Mouse (Mus musculus): ENCODE data around the gene Gm48552.
A peak's percentile ranks its signal among the peaks of the same experiment; 100 is the strongest.

The Gm48552 gene

GRCm38 (mm10) chr10:81389373-81389772, 568 bp downstream of the Gm48552 start:
- DNase-seq: peak; percentile 57

DNA sequence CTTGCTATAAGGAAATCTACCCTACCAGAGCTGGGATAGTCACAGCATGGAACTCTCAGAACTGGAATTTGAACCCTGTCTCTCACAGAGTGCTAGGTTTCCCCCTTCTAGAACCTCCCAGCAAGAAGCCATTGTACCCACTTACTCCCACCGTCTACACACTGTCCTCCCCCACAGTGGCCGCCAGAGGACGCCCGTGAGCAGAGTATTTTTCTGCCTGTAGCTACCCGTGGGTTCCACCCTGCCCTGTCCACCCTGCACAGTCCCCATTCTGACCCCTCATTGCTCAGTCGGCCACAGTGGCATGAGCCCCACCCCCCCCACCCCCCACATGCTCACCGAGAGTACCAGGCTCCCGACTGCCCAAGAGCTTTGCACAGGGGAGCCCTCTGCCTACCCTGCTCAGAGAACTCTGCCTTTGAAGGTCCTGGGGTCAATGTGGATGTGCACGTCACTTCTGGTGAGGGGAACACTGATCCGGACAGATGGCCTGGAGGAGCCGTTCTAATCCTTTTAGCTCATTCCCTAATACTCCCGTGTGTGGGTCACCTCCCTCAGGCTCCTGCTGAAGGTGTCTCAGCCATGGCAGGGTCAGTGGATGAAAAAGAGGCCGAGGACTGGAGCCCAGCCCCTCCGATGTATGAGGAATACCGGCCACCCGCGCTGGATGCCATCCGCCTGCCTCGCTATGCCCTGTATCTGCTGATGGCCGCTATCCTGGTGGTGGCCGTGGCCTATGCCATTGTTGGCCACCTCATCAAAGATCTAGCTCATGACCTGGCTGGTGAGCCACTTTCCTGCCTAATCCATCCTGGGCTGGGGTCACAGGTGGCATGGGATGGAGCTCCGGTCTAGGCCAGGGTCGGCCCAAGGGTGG, 1.2 kb downstream of the Gm48552 start:
- DNase-seq: peak; percentile 79

DNA sequence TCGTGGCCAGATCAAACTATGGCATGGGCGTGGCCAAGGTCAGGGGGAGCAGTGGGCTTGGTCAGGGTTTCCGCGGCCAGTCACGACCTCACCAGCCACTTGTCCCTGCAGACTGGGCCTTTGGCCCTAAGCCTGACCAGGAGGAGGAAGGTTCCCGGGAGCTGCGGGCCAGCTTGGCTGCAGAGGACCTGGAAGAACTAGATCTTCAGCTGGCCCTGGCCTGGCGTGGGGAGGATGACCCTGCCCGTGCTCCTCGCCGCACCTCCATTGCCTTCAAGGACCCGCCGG, 1.8 kb downstream of the Gm48552 start:
- DNase-seq: no peak

GRCm38 (mm10) chr10:81392270-81392669, 3.5 kb downstream of the Gm48552 start:
- DNase-seq: no peak

- no peak for DNase-seq
These were observed 4.0 kb downstream of the Gm48552 start, which contains the start of gene Smim24 for GRCm38 (mm10) chr10:81392781-81393185. Gene Smim24 (plus strand): TSS chr10:81393051.

- DNase-seq: no peak
These were observed 4.8 kb downstream of the Gm48552 start for GRCm38 (mm10) chr10:81393456-81394063.

- peak; percentile 86 for DNase-seq
These were observed 6.3 kb downstream of the Gm48552 start for GRCm38 (mm10) chr10:81395127-81395526.

GRCm38 (mm10) chr10:81395865-81396264, 7.1 kb downstream of the Gm48552 start:
- no peak for DNase-seq

GRCm38 (mm10) chr10:81396749-81397148, 7.9 kb downstream of the Gm48552 start:
- DNase-seq: no peak

DNA sequence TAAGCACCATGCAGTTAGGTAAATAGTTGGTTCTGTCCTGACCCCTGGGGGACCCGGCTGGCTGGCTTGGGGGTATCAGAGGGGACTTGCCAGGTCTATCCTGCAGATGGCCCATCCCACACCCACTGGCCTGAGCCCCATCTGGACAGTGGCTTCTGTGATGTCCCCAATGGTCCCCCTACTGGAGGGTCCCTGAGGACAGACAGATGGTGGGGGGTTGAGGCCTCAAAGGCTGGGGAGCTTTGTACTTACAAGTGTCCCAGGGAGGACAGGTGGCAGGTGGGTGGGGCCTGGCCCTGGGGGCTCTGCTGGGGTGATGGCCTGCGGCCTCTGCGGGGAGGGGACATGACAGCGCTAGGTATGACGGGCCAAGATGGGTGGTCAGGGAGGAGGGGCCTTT, 10.5 kb downstream of the Gm48552 start:
- no peak for DNase-seq

DNA sequence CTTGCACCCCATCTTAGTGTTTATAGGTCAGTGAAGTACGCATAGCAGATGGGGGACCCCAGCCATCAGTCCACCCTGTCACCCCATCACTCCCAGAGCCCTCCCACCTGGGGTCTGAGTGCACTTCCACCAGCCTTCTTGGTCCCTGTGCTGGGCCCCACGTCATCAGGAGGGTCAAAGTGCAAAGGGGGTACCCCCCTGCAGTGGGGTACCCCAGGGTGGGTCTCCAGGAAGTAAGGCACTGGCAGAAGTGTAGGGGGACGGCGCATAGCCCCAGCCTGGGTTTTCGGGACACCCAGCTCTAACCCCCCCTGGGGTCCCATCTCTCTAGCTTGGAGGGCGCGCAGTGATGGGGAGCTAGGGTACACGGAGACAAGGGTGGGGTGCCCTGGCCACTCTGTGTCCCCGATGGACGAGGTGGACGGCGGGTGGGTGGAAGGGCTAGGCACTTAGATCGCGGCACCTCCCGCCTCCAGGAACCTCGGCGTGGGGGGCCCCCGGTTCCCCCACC, 11.0 kb downstream of the Gm48552 start:
- no peak for DNase-seq

DNA sequence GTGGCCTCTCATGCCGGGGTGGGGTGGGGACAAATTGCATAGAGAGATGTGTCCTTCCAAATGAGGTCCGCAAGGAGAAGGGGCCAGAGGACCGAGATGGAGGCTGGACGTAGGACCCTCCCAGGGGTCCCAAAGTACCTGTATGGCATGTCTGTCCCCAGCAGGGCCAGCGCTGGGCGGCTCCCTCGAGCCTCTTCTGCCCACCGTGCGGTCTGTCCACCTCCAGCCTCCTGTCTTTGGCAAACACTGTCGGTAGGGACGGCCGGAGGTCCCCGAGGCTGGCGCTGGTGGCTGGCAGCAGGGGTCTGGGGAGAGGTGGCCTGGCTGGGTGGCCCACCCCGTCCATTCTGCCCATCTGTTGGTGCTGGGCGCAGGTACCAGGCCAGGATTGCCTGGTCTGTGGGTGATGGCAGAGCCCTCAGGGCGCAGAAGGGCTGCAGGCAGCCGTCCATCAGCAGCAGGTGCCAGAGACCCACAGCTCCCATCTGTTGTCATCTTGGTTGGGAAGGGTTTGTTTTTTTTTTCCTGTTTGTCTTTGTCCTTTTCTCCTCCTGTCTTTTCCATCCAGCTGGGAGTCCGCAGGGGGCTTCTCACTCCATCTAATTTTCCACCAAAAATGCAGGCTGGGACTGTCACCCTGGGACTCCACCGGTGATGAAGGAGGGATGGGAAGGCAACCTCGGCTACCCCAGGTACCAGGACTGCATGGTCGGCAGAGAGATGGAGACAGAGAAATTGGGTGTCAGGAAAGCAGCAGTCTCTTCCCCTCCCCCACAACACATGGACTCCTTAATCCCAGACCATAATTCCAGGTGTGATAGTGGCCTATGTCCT, 11.8 kb downstream of the Gm48552 start:
- DNase-seq: no peak

GRCm38 (mm10) chr10:81401205-81401520, 12.4 kb downstream of the Gm48552 start:
- no peak for DNase-seq

- DNase-seq: peak; percentile 90
These were observed 12.9 kb downstream of the Gm48552 start for GRCm38 (mm10) chr10:81401521-81402226.

GRCm38 (mm10) chr10:81402227-81402765, 13.5 kb downstream of the Gm48552 start:
- DNase-seq: no peak

DNA sequence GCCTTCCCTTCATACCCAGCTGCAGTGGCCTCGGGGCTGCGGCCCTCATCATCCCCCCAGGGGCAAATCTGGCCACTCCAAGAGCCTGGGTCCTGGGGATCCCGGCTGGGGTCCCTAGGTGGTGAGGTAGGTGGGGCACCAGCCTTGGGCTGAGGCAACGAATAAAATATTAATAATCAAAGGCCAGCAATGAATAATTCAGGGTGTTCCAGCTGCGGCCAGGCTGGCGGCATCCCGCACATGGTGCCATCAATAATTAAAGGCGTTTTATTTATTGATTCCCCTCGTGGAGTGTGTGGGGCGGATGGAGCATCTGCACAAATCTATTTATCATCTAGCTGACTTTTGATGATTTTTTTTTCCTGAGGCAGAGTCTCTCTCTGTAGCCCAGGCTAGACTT, 14.7 kb downstream of the Gm48552 start:
- no peak for DNase-seq

GRCm38 (mm10) chr10:81404082-81404481, 15.3 kb downstream of the Gm48552 start:
- no peak for DNase-seq

DNA sequence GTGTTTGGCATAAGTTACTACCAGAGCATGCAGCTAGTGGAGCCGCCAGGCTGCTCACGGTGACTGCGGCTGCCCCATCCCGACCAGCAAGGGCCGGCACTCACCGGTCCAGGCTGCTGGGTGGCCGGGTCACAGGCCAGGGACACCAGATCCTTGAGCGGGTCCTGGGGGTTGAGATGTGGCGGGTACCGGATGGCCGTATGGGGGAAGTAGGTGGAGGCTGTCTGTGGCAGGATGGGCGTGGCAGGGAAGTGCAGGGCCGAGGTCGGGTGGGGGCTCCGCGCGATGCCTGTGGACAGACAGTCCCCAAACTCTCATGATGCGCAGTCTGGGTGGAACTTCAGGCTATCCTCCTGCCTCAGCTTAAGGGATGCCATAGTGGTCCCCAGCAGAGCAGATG, 15.9 kb downstream of the Gm48552 start:
- DNase-seq: peak; percentile 76

GRCm38 (mm10) chr10:81405588-81406201, 16.9 kb downstream of the Gm48552 start:
- DNase-seq: peak; percentile 84

GRCm38 (mm10) chr10:81406504-81407440, 18.0 kb downstream of the Gm48552 start:
- no peak for DNase-seq

All from lung, postnatal 36 days (tissue).